Mouse (Mus musculus) midbrain, embryonic 12.5 days (tissue): Measurements from ENCODE around the gene Tmie. TPM values are rescaled to one million over a fixed set of nuclear protein-coding genes. Genes with fewer than 3 reads are reported as not detected.

ENCODE experiments used
- ATAC-seq: fragments of 200-750 bp; cut with Nextera tagmentation; 2 replicates; pipeline ENCODE4 v1.8.0; 2017; ENCODE audit warnings: low read depth, moderate TSS enrichment, moderate library complexity; ENCODE audit not compliant: low FRiP score
- H3K27ac ChIP-seq: fragments of 300-500 bp; sonication (generic); replicated peaks from 2 replicates; pipeline ENCODE4 v1.5.1; 2016; ENCODE audit warnings: mild to moderate bottlenecking
- H3K27me3 ChIP-seq: fragments of 300-500 bp; sonication (generic); 2 replicates; pipeline ENCODE4 v1.6.1; 2016; ENCODE audit warnings: mild to moderate bottlenecking
- H3K36me3 ChIP-seq: fragments of 300-500 bp; sonication (generic); 2 replicates; pipeline ENCODE4 v1.6.1; 2016
- H3K4me1 ChIP-seq: fragments of 300-500 bp; sonication (generic); 2 replicates; pipeline ENCODE4 v1.6.1; 2016
- H3K4me2 ChIP-seq: fragments of 300-500 bp; sonication (generic); replicated peaks from 2 replicates; pipeline ENCODE4 v1.6.1; 2016; ENCODE audit warnings: mild to moderate bottlenecking, moderate library complexity
- H3K4me3 ChIP-seq: fragments of 300-500 bp; sonication (generic); 2 replicates; pipeline ENCODE4 v1.5.1; 2016; ENCODE audit warnings: mild to moderate bottlenecking
- H3K9ac ChIP-seq: fragments of 300-500 bp; sonication (generic); replicated peaks from 2 replicates; pipeline ENCODE4 v1.6.1; 2016; ENCODE audit warnings: mild to moderate bottlenecking, moderate library complexity
- H3K9me3 ChIP-seq: fragments of 300-500 bp; sonication (generic); 2 replicates; pipeline ENCODE4 v1.6.1; 2016; ENCODE audit warnings: mild to moderate bottlenecking
- WGBS: fragments of 180-500 bp; shearing (Covaris S2); methylation state at CpG from one replicate; pipeline ENCODE4 v1.1.7; 2016; 5-methylcytosine and 5-hydroxymethylcytosine counted together
- polyA plus RNA-seq: library from polyadenylated mRNA; unstranded; fragments of >200 nt; fragmentation: Nextera tagmentation; extraction: Ambion mirVana; gene quantifications from 2 replicates; pipeline ENCODE4 v1.2.1, GENCODE M21; 2016

The Tmie gene
- polyA plus RNA-seq, 1 experiment from 2014 or later, result 0.17 TPM

DNA sequence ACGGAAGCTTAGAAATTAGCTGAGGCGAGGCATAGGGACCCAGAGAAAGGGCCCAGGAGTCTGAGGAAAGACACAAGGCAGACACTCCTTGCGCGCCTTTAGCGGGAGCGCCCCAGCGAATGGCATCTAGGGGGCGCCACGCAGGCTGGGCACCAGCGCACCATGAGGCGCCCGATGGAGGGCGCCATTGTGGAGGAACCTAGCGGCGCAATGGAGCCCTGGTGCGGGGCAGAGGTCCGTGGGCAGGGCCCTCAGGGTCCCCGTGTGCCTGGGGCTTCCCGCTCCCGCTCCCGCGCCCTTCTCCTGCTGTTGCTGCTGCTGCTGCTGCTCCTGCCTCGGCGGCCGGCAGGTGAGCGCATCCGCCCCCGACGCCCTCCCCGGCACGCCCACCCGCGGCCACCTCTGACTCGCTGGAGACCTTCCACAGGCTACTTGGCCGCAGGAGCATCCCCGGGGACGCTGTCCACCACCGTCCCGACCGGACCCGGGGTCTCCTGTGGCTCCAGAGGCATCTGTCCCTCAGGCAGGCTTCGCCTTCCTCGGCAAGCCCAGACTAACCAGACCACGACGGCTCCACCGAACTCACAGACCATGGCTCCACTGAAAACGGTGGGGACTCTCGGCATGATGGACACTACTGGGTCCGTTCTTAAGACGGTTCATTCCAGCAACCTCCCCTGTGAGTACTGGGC is 22.0 kb downstream of the Tmie start, which contains the start of gene Prss50:
Gene Prss50, plus strand, starts transcription at position 187 of the 692 bp plus-strand sequence.
- no peaks in the 10 kb centered on the region for H3K9me3 ChIP-seq
- peak within 1 kb of the TSS; percentile 37 for H3K4me3 ChIP-seq
- no peak within 1 kb of the TSS for H3K9ac ChIP-seq
- ATAC-seq, result no peak
- H3K27ac ChIP-seq, result no peak within 1 kb of the TSS
- peaks cover 27% of the 10 kb centered on the region for H3K27me3 ChIP-seq
- WGBS, result 8% methylated on average over 44 of the region's 50 CpGs
- no peaks in the 10 kb centered on the region for H3K36me3 ChIP-seq
- H3K4me2 ChIP-seq, result peak within 1 kb of the TSS; percentile 55
- H3K4me1 ChIP-seq, result 0 out of 2 replicates have a peak, but pooled peaks cover 4% of the 10 kb centered on the region

- H3K9ac ChIP-seq, result no peak overlapping the region
- H3K4me1 ChIP-seq, result 0 out of 2 replicates have a peak, but pooled peaks cover 4% of the 10 kb centered on the region
- WGBS, result 73% methylated on average over 4 of the region's 4 CpGs
- H3K4me2 ChIP-seq, result no peak overlapping the region
- H3K27me3 ChIP-seq, result peaks cover 27% of the 10 kb centered on the region
- no peaks in the 10 kb centered on the region for H3K36me3 ChIP-seq
- H3K9me3 ChIP-seq, result no peaks in the 10 kb centered on the region
- ATAC-seq, result no peak
- H3K27ac ChIP-seq, result no peak overlapping the region
- H3K4me3 ChIP-seq, result no peak overlapping the region
Observed at GRCm38 (mm10) chr9:110856920-110857319, 23.0 kb downstream of the Tmie start.

GRCm38 (mm10) chr9:110855903-110856302 is 24.0 kb downstream of the Tmie start:
- no peaks in the 10 kb centered on the region for H3K36me3 ChIP-seq
- WGBS, result 79% methylated on average over 7 of the region's 7 CpGs
- H3K4me3 ChIP-seq, result no peak overlapping the region
- 0 out of 2 replicates have a peak, but pooled peaks cover 4% of the 10 kb centered on the region for H3K4me1 ChIP-seq
- H3K27me3 ChIP-seq, result peaks cover 27% of the 10 kb centered on the region
- no peak for ATAC-seq
- no peak overlapping the region for H3K4me2 ChIP-seq
- no peaks in the 10 kb centered on the region for H3K9me3 ChIP-seq
- H3K27ac ChIP-seq, result no peak overlapping the region
- no peak overlapping the region for H3K9ac ChIP-seq

GRCm38 (mm10) chr9:110849162-110849561 is 30.8 kb downstream of the Tmie start:
- H3K4me3 ChIP-seq, result no peak overlapping the region
- ATAC-seq, result no peak
- no peaks in the 10 kb centered on the region for H3K36me3 ChIP-seq
- no peaks in the 10 kb centered on the region for H3K27me3 ChIP-seq
- no peaks in the 10 kb centered on the region for H3K9me3 ChIP-seq
- H3K4me2 ChIP-seq, result no peak overlapping the region
- WGBS, result 80% methylated on average over 7 of the region's 7 CpGs
- H3K9ac ChIP-seq, result no peak overlapping the region
- H3K4me1 ChIP-seq, result no peaks in the 10 kb centered on the region
- no peak overlapping the region for H3K27ac ChIP-seq

DNA sequence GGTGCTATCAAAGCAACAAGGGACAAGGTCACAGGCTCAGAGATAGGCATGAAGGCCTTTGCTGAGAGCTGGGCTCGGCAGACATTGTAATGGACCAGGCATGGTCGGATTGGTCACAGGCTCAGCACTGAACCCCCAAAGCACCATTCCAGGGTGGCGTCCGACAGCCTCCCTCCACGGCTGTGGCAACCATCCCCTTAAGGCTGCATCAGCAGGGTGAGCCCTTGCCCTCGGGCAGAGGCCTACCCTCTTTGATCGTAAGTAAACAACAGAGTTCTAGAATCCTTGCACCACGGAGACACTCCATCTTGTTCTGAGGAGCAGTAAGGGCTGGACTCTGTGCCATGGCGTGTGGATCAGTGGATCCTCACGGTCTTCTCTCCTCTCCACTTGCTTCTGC is 35.7 kb downstream of the Tmie start, which contains the start of gene Prss46:
Gene Prss46, plus strand, starts transcription at position 301 of the 400 bp plus-strand sequence.
- Histone ChIP-seq H3K4me2 (no peak within 1 kb of the TSS), H3K4me1 (no peaks in the 10 kb centered on the region), H3K36me3 (no peaks in the 10 kb centered on the region), H3K27ac (no peak within 1 kb of the TSS), H3K27me3 (no peaks in the 10 kb centered on the region), H3K9me3 (no peaks in the 10 kb centered on the region), H3K4me3 (no peak within 1 kb of the TSS), H3K9ac (no peak within 1 kb of the TSS)
- no peak for ATAC-seq
- WGBS, result 93% methylated on average over 10 of the region's 10 CpGs

GRCm38 (mm10) chr9:110841438-110841837 is 38.5 kb downstream of the Tmie start:
- Histone ChIP-seq H3K9me3 (no peaks in the 10 kb centered on the region), H3K27me3 (no peaks in the 10 kb centered on the region), H3K4me3 (no peak overlapping the region), H3K4me2 (no peak overlapping the region), H3K27ac (no peak overlapping the region), H3K36me3 (no peaks in the 10 kb centered on the region), H3K9ac (no peak overlapping the region), H3K4me1 (no peaks in the 10 kb centered on the region)
- 88% methylated on average over 2 of the region's 2 CpGs for WGBS
- no peak for ATAC-seq

DNA sequence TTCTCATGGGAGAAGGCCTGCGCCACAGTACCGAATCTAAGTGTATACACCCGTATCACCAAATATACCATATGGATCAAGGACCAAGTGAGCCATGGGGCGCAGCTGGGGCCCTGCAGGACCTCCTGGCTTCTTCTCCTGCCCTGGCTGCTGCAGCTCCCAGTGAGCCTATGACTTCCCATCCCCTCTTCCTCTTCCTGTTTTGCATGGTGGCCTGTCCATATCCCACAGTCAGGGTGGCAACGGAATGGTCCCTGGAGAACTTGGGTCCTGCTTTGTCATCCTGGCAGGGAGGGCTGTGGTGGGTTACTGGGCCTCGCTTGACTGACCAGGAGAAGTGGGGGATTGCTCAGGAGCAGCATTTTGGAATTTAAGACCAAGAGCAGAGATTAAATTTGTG is 39.0 kb downstream of the Tmie start:
- Histone ChIP-seq H3K4me2 (no peak overlapping the region), H3K27me3 (no peaks in the 10 kb centered on the region), H3K36me3 (no peaks in the 10 kb centered on the region), H3K9me3 (no peaks in the 10 kb centered on the region), H3K9ac (no peak overlapping the region), H3K4me3 (no peak overlapping the region), H3K4me1 (no peaks in the 10 kb centered on the region), H3K27ac (no peak overlapping the region)
- ATAC-seq, result no peak
- WGBS, result 78% methylated on average over 6 of the region's 6 CpGs

GRCm38 (mm10) chr9:110836112-110836511 is 43.8 kb downstream of the Tmie start:
- Histone ChIP-seq H3K9ac (no peak overlapping the region), H3K36me3 (no peaks in the 10 kb centered on the region), H3K27me3 (no peaks in the 10 kb centered on the region), H3K4me1 (no peaks in the 10 kb centered on the region), H3K27ac (no peak overlapping the region), H3K9me3 (no peaks in the 10 kb centered on the region), H3K4me3 (no peak overlapping the region), H3K4me2 (no peak overlapping the region)
- 49% methylated on average over 2 of the region's 2 CpGs for WGBS
- no peak for ATAC-seq

- no peaks in the 10 kb centered on the region for H3K9me3 ChIP-seq
- no peaks in the 10 kb centered on the region for H3K4me1 ChIP-seq
- H3K9ac ChIP-seq, result no peak overlapping the region
- 40% methylated on average over 10 of the region's 10 CpGs for WGBS
- no peak for ATAC-seq
- H3K27me3 ChIP-seq, result no peaks in the 10 kb centered on the region
- H3K4me2 ChIP-seq, result peak overlapping the region; percentile 22
- no peaks in the 10 kb centered on the region for H3K36me3 ChIP-seq
- no peak overlapping the region for H3K27ac ChIP-seq
- no peak overlapping the region for H3K4me3 ChIP-seq
Observed at GRCm38 (mm10) chr9:110834961-110835360, 45.0 kb downstream of the Tmie start.

- Histone ChIP-seq H3K36me3 (no peaks in the 10 kb centered on the region), H3K4me3 (no peak within 1 kb of the TSS), H3K9ac (no peak within 1 kb of the TSS), H3K4me1 (no peaks in the 10 kb centered on the region), H3K9me3 (no peaks in the 10 kb centered on the region), H3K27me3 (no peaks in the 10 kb centered on the region), H3K4me2 (peak within 1 kb of the TSS; percentile 22), H3K27ac (no peak within 1 kb of the TSS)
- WGBS, result 77% methylated on average over 19 of the region's 19 CpGs
- ATAC-seq, result no peak
Observed at GRCm38 (mm10) chr9:110834411-110834810, 45.5 kb downstream of the Tmie start, which contains the start of gene Prss45. Gene Prss45, plus strand, starts transcription at chr9:110834588.

DNA sequence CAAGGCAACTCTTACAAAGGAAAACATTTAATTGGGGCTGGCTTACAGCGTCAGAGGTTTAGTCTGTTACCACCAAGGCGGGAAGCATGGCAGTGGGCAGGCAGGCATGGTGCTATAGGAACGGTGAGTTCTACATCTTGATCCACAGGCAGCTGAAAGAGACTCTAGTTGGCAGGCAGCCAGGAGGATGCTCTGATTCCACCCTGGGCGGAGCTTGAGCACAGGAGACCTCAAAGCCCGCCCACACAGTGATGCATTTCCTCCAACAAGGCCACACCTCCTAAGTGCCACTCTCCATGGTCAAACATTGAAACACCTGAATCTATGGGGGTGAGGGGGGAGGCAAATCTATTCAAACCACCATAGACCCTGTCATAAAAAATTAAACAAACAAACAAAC is 46.9 kb downstream of the Tmie start:
- no peak for ATAC-seq
- Histone ChIP-seq H3K27me3 (no peaks in the 10 kb centered on the region), H3K27ac (no peak overlapping the region), H3K4me1 (no peaks in the 10 kb centered on the region), H3K4me2 (no peak overlapping the region), H3K9me3 (no peaks in the 10 kb centered on the region), H3K9ac (no peak overlapping the region), H3K36me3 (no peaks in the 10 kb centered on the region), H3K4me3 (no peak overlapping the region)
- 80% methylated on average over 5 of the region's 5 CpGs for WGBS

DNA sequence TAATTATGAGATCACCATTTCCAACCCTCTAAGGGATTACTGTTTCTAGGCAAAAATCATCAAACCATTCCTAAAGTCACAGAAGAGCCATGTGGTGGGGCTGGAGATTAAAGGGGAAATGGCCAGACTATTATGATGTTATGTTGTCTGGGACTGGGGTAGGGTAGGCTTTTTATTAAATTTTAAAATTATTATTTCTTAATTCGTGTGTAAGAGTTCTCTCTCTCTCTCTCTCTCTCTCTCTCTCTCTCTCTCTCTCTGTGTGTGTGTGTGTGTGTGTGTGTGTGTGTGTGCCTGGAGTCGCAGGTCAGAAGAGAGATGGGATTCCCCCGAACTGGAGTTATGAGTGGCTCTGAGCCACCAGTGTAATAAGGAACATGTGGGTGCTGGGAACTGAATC is 53.5 kb downstream of the Tmie start, which contains the start of gene Prss43:
Gene Prss43, plus strand, starts transcription at position 301 of the 400 bp plus-strand sequence.
- H3K9me3 ChIP-seq, result no peaks in the 10 kb centered on the region
- no peaks in the 10 kb centered on the region for H3K4me1 ChIP-seq
- no peak within 1 kb of the TSS for H3K27ac ChIP-seq
- H3K4me2 ChIP-seq, result no peak within 1 kb of the TSS
- WGBS, result 91% methylated on average over 3 of the region's 3 CpGs
- ATAC-seq, result no peak
- no peak within 1 kb of the TSS for H3K4me3 ChIP-seq
- no peak within 1 kb of the TSS for H3K9ac ChIP-seq
- 0 out of 2 replicates have a peak, but pooled peaks cover 4% of the 10 kb centered on the region for H3K27me3 ChIP-seq
- H3K36me3 ChIP-seq, result no peaks in the 10 kb centered on the region
